Mouse (Mus musculus) midbrain, embryonic 10.5 days (tissue): ENCODE measurements at regions not wholly inside any gene's neighbourhood (a gene's known extent, or its start where the extent isn't known, plus 50 kb on each side); places are given as distances from the start of the nearest gene placed in this dataset.

Source experiments
- DNase-seq: peaks from one replicate; pipeline ENCODE4 v3.0.0-alpha.2; 2017; ENCODE audit warnings: low spot score
- H3K27ac ChIP-seq: fragments of 300-500 bp; sonication (generic); replicated peaks from 2 replicates; pipeline ENCODE4 v1.5.1; 2016; ENCODE audit warnings: mild to moderate bottlenecking
- H3K27me3 ChIP-seq: fragments of 300-500 bp; sonication (generic); 2 replicates; pipeline ENCODE4 v1.6.1; 2016; ENCODE audit warnings: low read depth, mild to moderate bottlenecking; ENCODE audit not compliant: poor library complexity, severe bottlenecking
- H3K36me3 ChIP-seq: fragments of 300-500 bp; sonication (generic); 2 replicates; pipeline ENCODE4 v1.6.1; 2016; ENCODE audit warnings: mild to moderate bottlenecking, moderate library complexity
- H3K4me1 ChIP-seq: fragments of 300-500 bp; sonication (generic); 2 replicates; pipeline ENCODE4 v1.6.1; 2016
- H3K4me3 ChIP-seq: fragments of 300-500 bp; sonication (generic); 2 replicates; pipeline ENCODE4 v1.5.1; 2016; ENCODE audit warnings: mild to moderate bottlenecking, moderate library complexity
- H3K9me3 ChIP-seq: fragments of 300-500 bp; sonication (generic); replicated peaks from 2 replicates; pipeline ENCODE4 v1.6.1; 2016; ENCODE audit warnings: mild to moderate bottlenecking
- WGBS: fragments of 180-500 bp; shearing (Covaris S2); methylation state at CpG from one replicate; pipeline ENCODE4 v1.1.7; 2016; 5-methylcytosine and 5-hydroxymethylcytosine counted together

- WGBS, result 87% methylated on average over 7 of the region's 7 CpGs
- DNase-seq, result no peak
These were observed 346.6 kb downstream of the Zfp706 start for GRCm38 (mm10) chr15:36660986-36661385.

More at GRCm38 (mm10) chr15:36660986-36661385, 346.6 kb downstream of the Zfp706 start:
- H3K9me3 ChIP-seq, result no peaks in the 10 kb centered on the region
- no peak overlapping the region for H3K4me3 ChIP-seq
- H3K4me1 ChIP-seq, result peaks cover 4% of the 10 kb centered on the region
- no peaks in the 10 kb centered on the region for H3K36me3 ChIP-seq
- H3K27ac ChIP-seq, result no peak overlapping the region
- H3K27me3 ChIP-seq, result no peaks in the 10 kb centered on the region
